Mouse (Mus musculus): ENCODE measurements around the gene Shisa8. TPM values are rescaled to one million over a fixed set of nuclear protein-coding genes. Genes with fewer than 3 reads are reported as not detected.

The Shisa8 gene
- not detected for polyA plus RNA-seq (2014; fragmentation: Illumina TruSeq; extraction: RNeasy Lipid Tissue Mini Kit (QIAGEN cat#74804); ENCODE audit: insufficient read depth, low read depth, low replicate concordance)

DNA sequence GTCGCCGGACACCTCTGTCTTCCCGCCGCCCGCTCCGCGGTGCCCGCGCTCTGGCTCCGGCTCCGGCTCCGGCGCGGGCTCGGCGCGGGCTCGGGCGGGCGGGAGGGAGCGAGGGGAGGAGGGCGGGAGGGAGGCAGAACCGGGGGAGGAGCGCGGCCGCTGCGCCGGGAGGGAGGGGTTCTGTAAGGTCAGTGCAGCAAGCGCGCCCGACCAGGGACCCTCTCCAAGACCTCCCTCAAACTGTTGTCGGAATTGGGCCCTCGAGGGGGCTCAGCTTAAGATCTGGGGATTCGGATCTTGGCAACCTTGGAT lies at the start of gene Shisa8:
TSS of gene Shisa8 (minus strand) at position 64 of the 312 bp plus-strand sequence.

DNA sequence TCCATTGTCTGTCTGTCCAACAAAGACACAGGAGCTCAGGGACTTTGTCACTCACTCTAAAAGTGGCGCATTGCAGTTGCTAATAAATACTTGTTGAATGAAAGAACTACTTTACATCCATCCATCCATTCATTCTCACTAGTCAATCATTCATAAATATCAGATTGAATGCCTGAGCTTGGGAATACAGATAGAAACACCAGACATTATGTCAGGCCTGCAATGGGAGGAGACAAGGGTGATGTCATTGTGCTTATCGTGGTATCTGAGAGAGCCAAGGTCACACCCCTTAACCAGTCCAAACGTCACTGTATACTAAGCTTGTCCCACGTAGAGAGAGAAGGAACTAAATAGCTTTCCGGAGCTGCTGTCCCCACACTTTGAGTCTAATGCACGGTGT lies 39.5 kb upstream of the Shisa8 start, which contains the start of gene 1500009C09Rik:
TSS of gene 1500009C09Rik (plus strand) at position 301 of the 400 bp plus-strand sequence.

GRCm38 (mm10) chr15:82244115-82244804 lies 31.6 kb upstream of the Shisa8 start, which contains the start of gene Cenpm:
Cenpm (minus strand) TSS chr15:82244748.

DNA sequence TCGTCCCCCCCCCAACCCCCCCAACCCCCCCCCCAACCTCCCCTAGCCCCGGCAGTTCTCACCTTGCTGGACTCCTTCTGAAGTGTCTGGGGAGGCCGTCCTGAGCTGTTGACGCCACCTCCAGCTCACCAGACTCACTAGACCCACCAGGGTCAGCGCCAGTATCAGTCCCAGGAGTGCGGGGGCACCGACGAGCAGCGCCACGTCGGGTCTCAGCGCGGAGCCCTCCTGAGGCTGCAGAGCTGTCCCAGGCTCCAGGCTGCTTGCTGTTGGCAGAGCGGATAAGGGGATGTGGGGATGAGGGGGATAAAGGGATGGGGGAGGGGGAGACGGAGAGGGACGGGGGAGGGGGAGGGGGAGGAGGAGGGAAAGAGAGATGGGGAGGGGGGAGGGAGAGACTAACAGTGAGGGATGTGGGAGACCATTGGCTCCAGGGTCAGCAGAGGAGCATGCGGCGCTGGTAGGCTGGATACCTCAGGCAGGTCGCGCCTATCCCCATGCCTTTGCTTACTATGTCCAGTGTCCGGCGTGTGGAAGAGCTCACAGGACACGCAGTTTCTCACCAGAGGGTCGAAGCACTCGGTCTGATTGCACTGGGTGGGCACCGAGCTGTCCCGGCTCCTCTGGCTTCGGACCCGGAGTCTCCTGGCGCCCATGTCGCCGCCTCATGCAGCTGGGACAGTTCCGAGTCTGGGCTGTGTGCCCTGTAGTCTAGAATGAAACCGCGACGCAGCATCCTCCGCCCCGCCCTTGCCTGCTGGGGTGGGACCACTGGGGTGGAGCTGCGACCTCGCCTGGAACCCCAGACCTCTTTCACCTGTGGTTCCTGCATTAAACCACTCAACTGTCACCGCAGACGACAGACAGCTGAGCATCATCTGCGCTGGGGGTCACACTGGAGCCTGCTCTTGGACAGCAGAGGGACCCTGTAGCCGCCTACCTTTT lies 11.3 kb upstream of the Shisa8 start, which contains the start of gene Tnfrsf13c:
TSS of gene Tnfrsf13c (minus strand) at position 713 of the 945 bp plus-strand sequence.

Other genes with a start within 250 kb of the Shisa8 start
- not detected for gene 1700029P11Rik, start 232.3 kb downstream of the Shisa8 start, polyA plus RNA-seq (2014; fragmentation: Illumina TruSeq; extraction: RNeasy Lipid Tissue Mini Kit (QIAGEN cat#74804); ENCODE audit: insufficient read depth, low read depth, low replicate concordance)
- 16.5 TPM for gene Xrcc6, start 225.0 kb downstream of the Shisa8 start, polyA plus RNA-seq (2014; fragmentation: Illumina TruSeq; extraction: RNeasy Lipid Tissue Mini Kit (QIAGEN cat#74804); ENCODE audit: insufficient read depth, low read depth, low replicate concordance)
- 16.9 TPM for gene Desi1, start 179.0 kb downstream of the Shisa8 start, polyA plus RNA-seq (2014; fragmentation: Illumina TruSeq; extraction: RNeasy Lipid Tissue Mini Kit (QIAGEN cat#74804); ENCODE audit: insufficient read depth, low read depth, low replicate concordance)
- 153 TPM for gene Snu13, start 165.2 kb downstream of the Shisa8 start, polyA plus RNA-seq (2014; fragmentation: Illumina TruSeq; extraction: RNeasy Lipid Tissue Mini Kit (QIAGEN cat#74804); ENCODE audit: insufficient read depth, low read depth, low replicate concordance)
- not detected for gene 4930407I10Rik, start 153.7 kb downstream of the Shisa8 start, polyA plus RNA-seq (2014; fragmentation: Illumina TruSeq; extraction: RNeasy Lipid Tissue Mini Kit (QIAGEN cat#74804); ENCODE audit: insufficient read depth, low read depth, low replicate concordance)
- not detected for gene Mei1, start 142.8 kb downstream of the Shisa8 start, polyA plus RNA-seq (2014; fragmentation: Illumina TruSeq; extraction: RNeasy Lipid Tissue Mini Kit (QIAGEN cat#74804); ENCODE audit: insufficient read depth, low read depth, low replicate concordance)
- gene Ccdc134, start 84.9 kb downstream of the Shisa8 start, polyA plus RNA-seq (2014; fragmentation: Illumina TruSeq; extraction: RNeasy Lipid Tissue Mini Kit (QIAGEN cat#74804); ENCODE audit: insufficient read depth, low read depth, low replicate concordance): 10.0 TPM
- gene Srebf2, start 65.6 kb downstream of the Shisa8 start, polyA plus RNA-seq (2014; fragmentation: Illumina TruSeq; extraction: RNeasy Lipid Tissue Mini Kit (QIAGEN cat#74804); ENCODE audit: insufficient read depth, low read depth, low replicate concordance): 45.6 TPM
- 5.0 TPM for gene Tnfrsf13c, start 11.6 kb upstream of the Shisa8 start, polyA plus RNA-seq (2014; fragmentation: Illumina TruSeq; extraction: RNeasy Lipid Tissue Mini Kit (QIAGEN cat#74804); ENCODE audit: insufficient read depth, low read depth, low replicate concordance)
- not detected for gene Cenpm, start 31.9 kb upstream of the Shisa8 start, polyA plus RNA-seq (2014; fragmentation: Illumina TruSeq; extraction: RNeasy Lipid Tissue Mini Kit (QIAGEN cat#74804); ENCODE audit: insufficient read depth, low read depth, low replicate concordance)
- not detected for gene 1500009C09Rik, start 39.6 kb upstream of the Shisa8 start, polyA plus RNA-seq (2014; fragmentation: Illumina TruSeq; extraction: RNeasy Lipid Tissue Mini Kit (QIAGEN cat#74804); ENCODE audit: insufficient read depth, low read depth, low replicate concordance)
- 0.72 TPM for gene Sept3, start 62.1 kb upstream of the Shisa8 start, polyA plus RNA-seq (2014; fragmentation: Illumina TruSeq; extraction: RNeasy Lipid Tissue Mini Kit (QIAGEN cat#74804); ENCODE audit: insufficient read depth, low read depth, low replicate concordance)
- not detected for gene Wbp2nl, start 86.1 kb upstream of the Shisa8 start, polyA plus RNA-seq (2014; fragmentation: Illumina TruSeq; extraction: RNeasy Lipid Tissue Mini Kit (QIAGEN cat#74804); ENCODE audit: insufficient read depth, low read depth, low replicate concordance)
- 62.8 TPM for gene Naga, start 126.1 kb upstream of the Shisa8 start, polyA plus RNA-seq (2014; fragmentation: Illumina TruSeq; extraction: RNeasy Lipid Tissue Mini Kit (QIAGEN cat#74804); ENCODE audit: insufficient read depth, low read depth, low replicate concordance)
- 1.3 TPM for gene Pheta2, start 126.1 kb upstream of the Shisa8 start, polyA plus RNA-seq (2014; fragmentation: Illumina TruSeq; extraction: RNeasy Lipid Tissue Mini Kit (QIAGEN cat#74804); ENCODE audit: insufficient read depth, low read depth, low replicate concordance)
- gene Smdt1, start 126.1 kb upstream of the Shisa8 start, polyA plus RNA-seq (2014; fragmentation: Illumina TruSeq; extraction: RNeasy Lipid Tissue Mini Kit (QIAGEN cat#74804); ENCODE audit: insufficient read depth, low read depth, low replicate concordance): 231 TPM
- 285 TPM for gene Ndufa6, start 141.5 kb upstream of the Shisa8 start, polyA plus RNA-seq (2014; fragmentation: Illumina TruSeq; extraction: RNeasy Lipid Tissue Mini Kit (QIAGEN cat#74804); ENCODE audit: insufficient read depth, low read depth, low replicate concordance)
- gene Cyp2d22, start 167.4 kb upstream of the Shisa8 start, polyA plus RNA-seq (2014; fragmentation: Illumina TruSeq; extraction: RNeasy Lipid Tissue Mini Kit (QIAGEN cat#74804); ENCODE audit: insufficient read depth, low read depth, low replicate concordance): 29.1 TPM
- gene Cyp2d11, start 181.2 kb upstream of the Shisa8 start, polyA plus RNA-seq (2014; fragmentation: Illumina TruSeq; extraction: RNeasy Lipid Tissue Mini Kit (QIAGEN cat#74804); ENCODE audit: insufficient read depth, low read depth, low replicate concordance): not detected
- not detected for gene Cyp2d10, start 194.4 kb upstream of the Shisa8 start, polyA plus RNA-seq (2014; fragmentation: Illumina TruSeq; extraction: RNeasy Lipid Tissue Mini Kit (QIAGEN cat#74804); ENCODE audit: insufficient read depth, low read depth, low replicate concordance)
- gene Cyp2d9, start 220.6 kb upstream of the Shisa8 start, polyA plus RNA-seq (2014; fragmentation: Illumina TruSeq; extraction: RNeasy Lipid Tissue Mini Kit (QIAGEN cat#74804); ENCODE audit: insufficient read depth, low read depth, low replicate concordance): not detected